Mouse (Mus musculus): Measurements from ENCODE around the gene Arhgap42. TPM values are rescaled to one million over a fixed set of nuclear protein-coding genes. Genes with fewer than 3 reads are reported as not detected.

Arhgap42 gene
- total and polyA plus RNA-seq, 2 experiments from 2014 or later = 5.9 to 13.0 TPM

DNA sequence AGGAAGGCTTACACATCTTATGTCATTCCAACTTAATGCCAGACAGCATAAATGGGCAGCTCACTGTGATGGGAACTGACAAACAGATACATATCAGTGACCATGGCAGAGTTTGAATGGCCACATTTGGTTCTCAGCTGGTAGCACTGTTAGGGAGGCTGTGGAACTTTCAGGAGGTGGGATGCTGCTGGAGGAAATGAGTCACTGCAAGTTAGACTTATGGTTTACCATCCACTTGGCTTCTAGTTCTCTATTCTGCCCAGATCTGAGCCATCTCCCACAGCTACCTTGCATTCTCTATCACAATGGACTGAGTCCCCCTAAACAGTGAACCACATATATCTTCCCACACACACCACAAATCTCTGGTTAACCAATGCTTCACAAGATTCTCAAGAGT, 186.0 kb downstream of the Arhgap42 start:
- no peak for TF ChIP-seq CTCF (IDR thresholded peaks at IDR 0.05; ENCODE audit: low read depth)
- no peaks in the 10 kb centered on the region for H3K27me3 ChIP-seq (ENCODE audit: insufficient read depth, low read length)
- H3K36me3 ChIP-seq (ENCODE audit: insufficient read depth, low read length) = no peaks in the 10 kb centered on the region
- H3K9ac ChIP-seq (replicated peaks; ENCODE audit: low read length) = no peak overlapping the region
- H3K9me3 ChIP-seq (ENCODE audit: low read length) = no peaks in the 10 kb centered on the region
- H3K4me2 ChIP-seq (ENCODE audit: low read depth, low read length) = no peak overlapping the region
- H3K4me3 ChIP-seq (ENCODE audit: low read length) = no peak overlapping the region
- DNase-seq (ENCODE audit: low spot score) (no peak), ATAC-seq (no peak)
- no peaks in the 10 kb centered on the region for H3K4me1 ChIP-seq (ENCODE audit: insufficient read depth, low read length)
- H3K27ac ChIP-seq = no peak overlapping the region

DNA sequence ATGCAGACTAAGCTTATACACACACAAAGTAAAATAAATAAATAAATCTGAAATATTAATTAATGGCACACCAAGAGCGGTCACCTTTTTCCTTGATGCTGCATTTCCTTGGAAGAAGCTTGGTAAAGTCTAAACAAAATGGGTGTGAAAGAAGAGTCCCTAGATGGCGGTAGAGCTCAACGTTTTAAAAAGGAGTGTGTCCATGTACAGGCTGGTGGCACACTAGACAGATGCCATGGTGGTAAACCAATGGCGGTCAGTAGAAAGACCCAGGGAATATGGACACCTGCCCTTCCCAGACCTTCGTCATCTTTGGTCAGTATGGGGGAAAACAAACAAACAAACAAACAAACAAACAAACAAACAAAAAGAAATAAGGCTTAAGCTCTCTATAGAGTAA, 187.7 kb downstream of the Arhgap42 start:
- Histone ChIP-seq H3K4me3 (ENCODE audit: low read length) (no peak overlapping the region), H3K4me2 (ENCODE audit: low read depth, low read length) (no peak overlapping the region), H3K4me1 (ENCODE audit: insufficient read depth, low read length) (no peaks in the 10 kb centered on the region), H3K27ac (no peak overlapping the region), H3K36me3 (ENCODE audit: insufficient read depth, low read length) (no peaks in the 10 kb centered on the region), H3K9ac (replicated peaks; ENCODE audit: low read length) (no peak overlapping the region), H3K9me3 (ENCODE audit: low read length) (no peaks in the 10 kb centered on the region), H3K27me3 (ENCODE audit: insufficient read depth, low read length) (no peaks in the 10 kb centered on the region)
- TF ChIP-seq CTCF (IDR thresholded peaks at IDR 0.05; ENCODE audit: low read depth) = peak; percentile 71
- 46% methylated on average over 5 of the region's 5 CpGs for WGBS
- peak; percentile 78 for DNase-seq (ENCODE audit: low spot score)
- ATAC-seq = peak; percentile 47; the same call in 1 of the 2 replicates

DNA sequence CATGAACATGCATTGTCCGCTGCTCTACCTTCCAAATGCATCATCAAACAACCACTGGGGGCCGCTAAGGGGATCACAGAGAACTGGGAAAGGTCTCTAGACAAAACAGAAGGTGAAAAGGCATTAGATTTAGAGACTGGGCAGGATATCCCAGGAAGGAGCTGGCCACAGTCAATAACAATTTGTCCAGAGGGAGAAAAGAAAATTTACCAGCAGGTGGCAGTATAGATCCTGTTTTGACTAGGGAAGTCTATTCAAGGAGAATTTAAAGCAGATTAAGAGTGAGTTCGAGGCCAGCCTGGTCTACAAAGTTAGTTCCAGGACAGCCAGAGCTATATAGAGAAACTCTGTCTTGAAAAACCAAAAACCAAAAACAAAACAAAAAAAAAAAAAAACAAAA, 189.7 kb downstream of the Arhgap42 start:
- DNase-seq (ENCODE audit: low spot score) = peak; percentile 59
- H3K36me3 ChIP-seq (ENCODE audit: insufficient read depth, low read length) = no peaks in the 10 kb centered on the region

GRCm38 (mm10) chr9:9041009-9041408, 197.9 kb downstream of the Arhgap42 start:
- Histone ChIP-seq H3K27ac (no peak overlapping the region), H3K27me3 (ENCODE audit: insufficient read depth, low read length) (no peaks in the 10 kb centered on the region), H3K4me2 (ENCODE audit: low read depth, low read length) (no peak overlapping the region), H3K9me3 (ENCODE audit: low read length) (no peaks in the 10 kb centered on the region), H3K4me3 (ENCODE audit: low read length) (no peak overlapping the region), H3K36me3 (ENCODE audit: insufficient read depth, low read length) (no peaks in the 10 kb centered on the region), H3K4me1 (ENCODE audit: insufficient read depth, low read length) (no peaks in the 10 kb centered on the region), H3K9ac (replicated peaks; ENCODE audit: low read length) (no peak overlapping the region)
- TF ChIP-seq CTCF (IDR thresholded peaks at IDR 0.05; ENCODE audit: low read depth) = no peak
- no peak for ATAC-seq
- DNase-seq (ENCODE audit: low spot score) = no peak
- WGBS = 94% methylated on average over 7 of the region's 7 CpGs

More for the DNA sequence above, 189.7 kb downstream of the Arhgap42 start:
- Histone ChIP-seq H3K27me3 (ENCODE audit: insufficient read depth, low read length) (no peaks in the 10 kb centered on the region), H3K4me2 (ENCODE audit: low read depth, low read length) (no peak overlapping the region), H3K9me3 (ENCODE audit: low read length) (no peaks in the 10 kb centered on the region), H3K4me3 (ENCODE audit: low read length) (no peak overlapping the region), H3K27ac (no peak overlapping the region), H3K4me1 (ENCODE audit: insufficient read depth, low read length) (no peaks in the 10 kb centered on the region), H3K9ac (replicated peaks; ENCODE audit: low read length) (no peak overlapping the region)
- ATAC-seq = no peak
- 55% methylated on average over 3 of the region's 3 CpGs for WGBS
- TF ChIP-seq CTCF (IDR thresholded peaks at IDR 0.05; ENCODE audit: low read depth) = peak; percentile 31

GRCm38 (mm10) chr9:9037017-9037671, 201.8 kb downstream of the Arhgap42 start:
- no peak for ATAC-seq
- WGBS = 66% methylated on average over 3 of the region's 3 CpGs
- Histone ChIP-seq H3K4me1 (ENCODE audit: insufficient read depth, low read length) (no peaks in the 10 kb centered on the region), H3K27ac (no peak overlapping the region), H3K36me3 (ENCODE audit: insufficient read depth, low read length) (no peaks in the 10 kb centered on the region), H3K9me3 (ENCODE audit: low read length) (no peaks in the 10 kb centered on the region), H3K4me3 (ENCODE audit: low read length) (no peak overlapping the region), H3K27me3 (ENCODE audit: insufficient read depth, low read length) (no peaks in the 10 kb centered on the region), H3K9ac (replicated peaks; ENCODE audit: low read length) (no peak overlapping the region), H3K4me2 (ENCODE audit: low read depth, low read length) (no peak overlapping the region)
- DNase-seq (ENCODE audit: low spot score) = peak; percentile 13
- TF ChIP-seq CTCF (IDR thresholded peaks at IDR 0.05; ENCODE audit: low read depth) = no peak

DNA sequence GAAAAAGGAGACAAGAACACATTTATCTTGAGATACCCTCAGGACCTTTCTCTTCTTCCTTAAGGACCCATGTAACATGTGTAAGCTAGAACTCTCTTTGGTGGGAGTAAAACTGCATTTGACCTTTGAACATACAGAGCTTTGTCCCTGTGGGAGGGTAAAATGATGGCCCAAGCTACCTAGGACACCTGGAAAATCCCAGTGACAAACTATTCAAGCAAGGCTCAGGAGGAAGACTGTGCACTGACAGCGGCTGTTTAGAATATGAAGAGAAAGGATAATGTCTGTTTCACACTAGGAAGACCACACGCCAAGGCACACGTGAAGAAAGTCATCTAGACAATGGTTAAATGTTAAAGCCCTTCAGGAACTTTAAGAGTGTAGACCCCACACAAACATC, 211.0 kb downstream of the Arhgap42 start:
- TF ChIP-seq CTCF (IDR thresholded peaks at IDR 0.05; ENCODE audit: low read depth) = no peak
- Histone ChIP-seq H3K4me1 (ENCODE audit: insufficient read depth, low read length) (no peaks in the 10 kb centered on the region), H3K4me2 (ENCODE audit: low read depth, low read length) (no peak overlapping the region), H3K36me3 (ENCODE audit: insufficient read depth, low read length) (no peaks in the 10 kb centered on the region), H3K4me3 (ENCODE audit: low read length) (no peak overlapping the region), H3K9ac (replicated peaks; ENCODE audit: low read length) (no peak overlapping the region), H3K27ac (no peak overlapping the region), H3K9me3 (ENCODE audit: low read length) (no peaks in the 10 kb centered on the region), H3K27me3 (ENCODE audit: insufficient read depth, low read length) (no peaks in the 10 kb centered on the region)
- 37% methylated on average over 3 of the region's 3 CpGs for WGBS
- ATAC-seq (no peak), DNase-seq (ENCODE audit: low spot score) (no peak)

- H3K4me2 ChIP-seq (ENCODE audit: low read depth, low read length) = no peak overlapping the region
- ATAC-seq = no peak
- 3% methylated on average over 5 of the region's 5 CpGs for WGBS
- no peak for TF ChIP-seq CTCF (IDR thresholded peaks at IDR 0.05; ENCODE audit: low read depth)
- H3K4me1 ChIP-seq (ENCODE audit: insufficient read depth, low read length) = no peaks in the 10 kb centered on the region
- no peak overlapping the region; the same call in 1 of the 2 replicates for H3K27ac ChIP-seq
- H3K9ac ChIP-seq (replicated peaks; ENCODE audit: low read length) = no peak overlapping the region
- H3K9me3 ChIP-seq (ENCODE audit: low read length) = no peaks in the 10 kb centered on the region
- no peak overlapping the region for H3K4me3 ChIP-seq (ENCODE audit: low read length)
- H3K27me3 ChIP-seq (ENCODE audit: insufficient read depth, low read length) = no peaks in the 10 kb centered on the region
- no peak for DNase-seq (ENCODE audit: low spot score)
- no peaks in the 10 kb centered on the region for H3K36me3 ChIP-seq (ENCODE audit: insufficient read depth, low read length)
Observed at GRCm38 (mm10) chr9:9027445-9027844, 211.5 kb downstream of the Arhgap42 start.
